Mouse (Mus musculus) c-Kit-positive CD71-positive TER-119-negative erythroid progenitor cells, embryonic 14.5 days (primary cell): ENCODE measurements at regions not wholly inside any gene's neighbourhood (a gene's known extent, or its start where the extent isn't known, plus 50 kb on each side); places are given as distances from the start of the nearest gene placed in this dataset.

Source experiments
- DNase-seq: peaks from one replicate; pipeline ENCODE4 v3.0.0-alpha.2; 2013; ENCODE audit warnings: low read depth

DNA sequence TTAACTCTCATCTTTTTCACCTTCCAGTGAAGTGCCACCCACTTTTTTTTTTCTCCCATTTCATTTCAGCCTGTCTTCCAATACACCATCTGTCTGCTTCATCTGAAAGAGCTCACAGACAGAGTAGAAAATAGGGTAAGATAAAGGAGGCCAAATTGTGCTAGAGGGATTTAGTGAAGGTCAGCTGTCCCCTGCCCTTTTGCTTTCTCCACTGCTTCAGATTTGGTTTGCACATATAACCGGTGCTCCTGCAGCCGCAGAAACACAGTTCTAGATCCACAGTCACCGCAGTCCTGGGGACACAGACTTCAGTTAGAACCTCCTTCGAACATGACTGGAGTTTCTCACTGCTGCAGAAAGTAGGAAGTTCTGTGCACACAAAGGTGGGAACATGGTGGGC lies 126.4 kb upstream of the Cnr1 start:
- DNase-seq, result no peak

GRCm38 (mm10) chr4:33798654-33799053 lies 125.7 kb upstream of the Cnr1 start:
- no peak for DNase-seq

DNA sequence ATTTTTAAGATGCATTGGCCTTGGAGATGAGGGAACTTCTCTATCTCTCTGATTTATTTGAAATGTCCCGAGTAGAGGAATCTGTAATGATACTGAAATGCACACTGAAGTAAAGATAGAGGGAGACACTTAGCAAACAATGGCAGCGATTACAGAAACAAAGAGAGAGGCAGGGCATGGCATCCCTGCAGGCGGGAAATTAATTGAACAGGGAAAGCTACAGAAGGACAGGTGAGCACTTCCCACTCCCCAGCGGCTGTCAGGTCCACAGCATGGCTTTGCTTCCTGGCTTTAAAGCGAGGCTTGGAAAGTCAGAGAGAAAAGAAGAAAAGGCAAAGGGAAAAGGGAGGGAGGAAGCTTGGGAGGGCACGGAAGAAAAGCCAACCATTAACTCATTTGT lies 125.3 kb upstream of the Cnr1 start:
- DNase-seq, result no peak

GRCm38 (mm10) chr4:33799831-33800230 lies 124.6 kb upstream of the Cnr1 start:
- DNase-seq, result no peak

DNA sequence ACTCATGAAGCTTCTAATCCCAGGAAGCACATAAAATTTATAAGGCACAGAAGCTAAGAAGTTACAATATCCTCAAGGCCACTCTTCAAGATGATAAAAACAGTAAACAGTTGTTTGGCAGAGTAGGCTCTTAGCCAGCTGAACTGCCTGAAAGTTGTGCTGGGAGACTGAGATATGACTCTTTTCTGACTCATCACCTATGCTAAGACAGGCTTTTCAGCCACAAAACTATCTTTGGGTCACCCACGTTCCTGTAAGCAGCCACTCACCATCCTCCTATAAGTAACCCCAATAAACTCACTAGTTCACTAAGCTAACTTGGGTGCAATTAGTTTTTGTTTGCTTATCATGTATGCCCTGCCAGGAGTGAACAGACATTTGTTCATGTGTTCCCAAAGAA lies 112.1 kb upstream of the Cnr1 start:
- DNase-seq, result no peak

DNA sequence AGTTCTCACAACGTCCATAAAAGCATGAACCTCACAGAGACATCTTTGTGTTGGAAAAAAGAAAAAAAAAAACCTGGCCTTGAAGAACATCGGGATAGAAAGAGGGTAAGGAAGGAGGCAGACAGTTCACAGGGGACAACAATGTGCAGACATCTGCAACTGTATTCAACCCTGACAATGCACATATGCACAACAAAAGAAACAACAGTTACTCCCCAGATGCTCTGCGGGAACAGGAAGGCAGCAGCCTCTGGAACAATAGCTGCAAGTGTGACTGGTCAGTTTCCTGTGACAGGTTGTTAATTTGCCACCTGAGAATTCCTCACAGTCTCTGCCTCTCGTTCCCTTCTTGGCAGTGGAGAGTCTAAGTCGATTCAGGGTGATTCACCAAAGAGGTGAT lies 100.5 kb upstream of the Cnr1 start:
- DNase-seq, result no peak

GRCm38 (mm10) chr4:33833134-33833533 lies 91.3 kb upstream of the Cnr1 start:
- DNase-seq, result no peak

DNA sequence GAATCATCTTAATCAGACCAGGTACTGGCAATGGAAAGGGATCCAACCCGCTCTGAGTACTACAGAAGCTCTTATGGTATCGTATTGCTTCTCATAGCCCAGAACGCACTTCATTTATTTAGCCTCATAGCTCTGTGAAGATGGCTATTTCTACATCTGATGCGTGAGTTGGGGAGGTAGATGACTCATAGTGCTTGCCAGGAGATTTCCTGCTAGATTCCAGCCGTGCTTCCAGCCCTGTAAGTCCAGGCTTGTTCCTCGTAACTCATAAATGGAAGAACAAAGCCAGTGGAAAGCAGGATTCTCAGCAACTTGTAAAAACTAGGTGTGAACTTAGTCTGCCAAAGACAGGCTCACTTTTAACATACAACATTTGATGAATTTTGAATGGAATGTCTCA lies 86.0 kb upstream of the Cnr1 start:
- no peak for DNase-seq

DNA sequence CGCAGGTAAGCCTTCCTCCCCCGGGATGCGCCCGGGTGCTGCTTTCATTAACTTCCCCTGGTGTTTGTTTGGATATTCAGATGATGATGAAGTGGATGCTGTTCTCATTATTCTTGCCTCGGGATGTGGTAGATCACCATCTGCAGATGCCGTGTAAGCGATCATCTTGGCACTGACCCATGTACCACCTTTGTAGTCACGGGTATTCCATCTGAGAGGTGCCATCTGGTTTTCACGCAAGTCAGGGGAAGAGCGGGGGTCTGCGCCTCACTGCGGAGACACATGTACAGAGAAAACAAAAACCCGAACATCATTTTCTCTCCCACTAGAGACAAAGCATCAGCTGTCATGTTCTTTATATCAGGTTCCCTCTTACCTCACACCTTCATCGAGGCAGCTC lies 84.3 kb upstream of the Cnr1 start:
- DNase-seq, result no peak

DNA sequence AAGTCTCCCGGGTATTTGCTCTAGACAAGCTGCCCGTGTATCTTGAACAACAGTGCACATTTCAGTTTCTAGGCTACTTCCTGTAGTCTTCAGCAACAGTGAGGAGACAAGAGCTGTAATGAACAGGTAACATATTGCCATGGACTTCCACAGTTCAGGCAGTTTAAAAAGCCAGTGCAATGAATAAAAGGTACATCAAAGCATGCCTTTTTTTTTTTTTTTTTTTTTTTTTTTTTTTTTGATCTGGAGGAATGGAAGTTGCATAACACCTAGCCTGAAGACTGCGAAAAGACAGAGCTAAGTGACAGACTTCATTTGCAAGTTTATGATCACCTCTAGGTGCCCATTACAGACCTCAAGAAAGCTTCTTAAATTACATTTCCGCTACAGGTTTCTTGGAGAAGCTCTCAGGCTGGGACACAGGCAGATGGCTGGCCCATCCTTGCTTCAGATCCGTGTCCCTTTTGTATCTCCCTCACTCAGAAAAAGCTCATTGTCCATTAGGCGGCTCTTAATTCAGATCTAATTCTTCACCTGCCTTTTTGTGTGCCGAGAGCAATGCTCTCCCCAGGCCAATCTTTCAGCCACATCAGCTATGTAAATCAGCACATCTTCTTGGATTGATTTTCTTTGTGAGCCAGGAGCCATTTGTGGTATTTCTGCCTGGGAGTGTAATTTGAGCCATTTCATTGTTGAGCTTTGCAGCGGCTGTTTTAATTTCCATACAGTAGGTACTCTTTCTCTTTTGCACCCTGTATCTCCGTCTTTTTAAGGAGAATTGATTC lies 78.6 kb upstream of the Cnr1 start:
- DNase-seq, result no peak

GRCm38 (mm10) chr4:33850249-33850648 lies 74.1 kb upstream of the Cnr1 start:
- DNase-seq, result no peak

- DNase-seq, result no peak
Measured at GRCm38 (mm10) chr4:33852294-33852693, 72.1 kb upstream of the Cnr1 start.

DNA sequence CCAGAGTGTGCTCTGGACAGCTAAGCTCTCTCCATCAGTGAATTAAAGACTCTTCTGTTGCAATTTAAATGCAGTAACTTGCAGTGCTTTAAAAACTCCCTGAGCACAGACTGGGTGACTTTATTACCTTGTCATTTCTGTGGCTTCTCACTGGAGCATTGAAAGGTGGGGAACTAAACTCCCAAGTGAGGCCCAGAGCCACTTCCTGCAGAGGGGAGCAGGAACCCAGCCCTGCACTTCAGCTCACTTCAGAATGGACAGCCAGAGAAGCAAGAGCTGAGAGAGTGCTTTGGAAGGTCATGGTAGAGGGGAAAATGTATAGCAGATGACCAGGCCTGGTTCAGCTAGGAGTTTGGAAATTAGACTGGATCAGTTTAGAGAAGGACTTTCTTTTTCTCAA lies 69.3 kb upstream of the Cnr1 start:
- no peak for DNase-seq

DNA sequence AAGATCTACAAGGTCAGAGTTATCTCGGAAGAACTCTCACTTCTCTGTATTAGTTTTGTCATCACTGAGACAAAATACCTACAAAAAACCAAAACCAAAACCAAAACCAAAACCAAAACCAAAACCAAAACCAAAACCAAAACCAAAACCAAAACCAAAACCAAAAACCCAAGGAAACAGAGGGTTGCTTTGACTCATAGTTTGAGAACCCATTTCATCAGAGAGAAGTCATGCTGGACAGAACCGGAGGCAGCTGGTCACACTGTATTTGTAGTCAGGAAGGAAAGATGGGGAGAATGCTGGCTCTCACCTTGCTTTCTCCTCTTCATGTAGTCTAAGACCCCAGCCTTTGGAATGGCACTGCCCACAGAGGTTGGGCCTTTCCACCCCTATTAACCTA lies 57.3 kb upstream of the Cnr1 start:
- no peak for DNase-seq

DNA sequence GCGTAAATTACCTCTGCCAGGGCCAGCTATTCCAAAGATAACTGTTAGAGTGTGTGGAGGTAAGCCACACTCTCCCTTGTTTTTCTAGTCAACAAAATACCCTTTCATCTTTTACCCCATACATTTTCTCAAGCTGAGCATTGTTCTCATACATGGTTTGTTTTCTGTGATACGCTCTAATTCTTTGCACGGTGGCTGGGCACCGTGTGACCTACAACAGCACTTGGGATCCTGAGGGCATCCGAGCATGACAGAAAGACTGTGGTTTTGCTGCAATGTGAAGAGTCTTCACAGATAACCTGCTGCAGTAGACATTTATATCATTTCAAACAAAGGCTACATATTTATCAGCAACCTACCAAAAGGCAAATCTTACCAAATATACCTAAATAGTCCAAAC lies 55.1 kb upstream of the Cnr1 start:
- DNase-seq, result no peak
